Mouse (Mus musculus) bone marrow, adult 2 months (tissue): ENCODE results near the gene Vmn1r12.

Source experiments
- CTCF ChIP-seq: fragments of 200-500 bp; IDR thresholded peaks from 2 replicates; pipeline ENCODE4 v1.5.1; 2011; ENCODE audit warnings: low read length, control low read depth; ENCODE audit not compliant: control insufficient read depth, insufficient read depth
- POLR2A ChIP-seq: fragments of 200-500 bp; IDR thresholded peaks from 2 replicates; pipeline ENCODE4 v1.6.1; 2011; ENCODE audit warnings: low read depth, mild to moderate bottlenecking, control low read depth, low read length, borderline replicate concordance; ENCODE audit not compliant: control insufficient read depth

GRCm38 (mm10) chr6:57133155-57133554 is 23.6 kb upstream of the Vmn1r12 start, which contains the start of gene Vmn1r11:
- TF ChIP-seq CTCF = no peak
- no peak for TF ChIP-seq POLR2A
